Mouse (Mus musculus) A20 (cell line): ENCODE results near the gene Cela2a.

Source experiments
- DNase-seq: peaks from one replicate; pipeline ENCODE4 v3.0.0-alpha.2; 2011; ENCODE audit warnings: low read depth, low spot score

Gene Cela2a

DNA sequence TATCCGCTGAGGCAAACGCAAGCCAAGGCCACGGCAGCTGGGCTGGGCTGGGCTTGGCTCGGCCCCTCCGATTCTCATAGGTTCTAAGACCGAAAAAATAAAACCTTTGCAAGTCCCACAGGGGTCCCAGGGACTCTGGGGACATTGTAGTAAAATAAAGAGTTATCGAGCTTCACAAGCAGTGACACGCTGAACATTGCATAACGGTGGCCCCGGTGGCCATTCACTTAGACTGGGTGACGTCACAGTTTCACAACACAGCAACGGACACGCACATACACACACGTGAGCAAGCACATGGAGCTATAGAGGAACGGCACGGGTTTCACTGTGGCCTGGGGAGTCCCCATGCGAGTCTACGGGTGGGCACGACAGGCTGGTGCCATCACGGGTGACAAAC lies 32.5 kb upstream of the Cela2a start:
- no peak for DNase-seq

DNA sequence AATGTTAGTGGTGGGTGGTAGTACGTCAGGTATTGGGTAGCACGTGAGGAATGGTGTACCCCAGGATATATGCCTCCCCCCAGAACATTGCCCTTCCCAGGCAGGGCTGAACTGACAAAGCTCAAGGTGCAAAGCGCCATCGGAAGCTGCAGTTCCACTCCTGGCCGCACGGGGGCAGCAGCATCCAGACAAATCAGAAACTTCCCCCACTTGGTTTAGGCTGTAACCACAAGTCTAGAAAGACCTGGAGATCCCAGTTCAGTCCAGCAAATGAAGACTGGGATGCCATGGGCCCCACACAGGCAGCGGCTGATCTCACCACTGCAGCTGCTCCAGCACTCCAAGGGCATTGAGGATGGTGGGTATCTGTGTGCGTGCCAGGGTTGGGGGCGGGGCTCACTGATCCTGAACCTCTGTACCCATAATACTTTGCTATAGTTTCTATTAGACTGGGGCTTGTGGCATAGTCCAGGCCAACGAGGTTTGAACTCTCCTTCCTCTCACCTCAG lies 31.5 kb upstream of the Cela2a start:
- peak; percentile 63 for DNase-seq

DNA sequence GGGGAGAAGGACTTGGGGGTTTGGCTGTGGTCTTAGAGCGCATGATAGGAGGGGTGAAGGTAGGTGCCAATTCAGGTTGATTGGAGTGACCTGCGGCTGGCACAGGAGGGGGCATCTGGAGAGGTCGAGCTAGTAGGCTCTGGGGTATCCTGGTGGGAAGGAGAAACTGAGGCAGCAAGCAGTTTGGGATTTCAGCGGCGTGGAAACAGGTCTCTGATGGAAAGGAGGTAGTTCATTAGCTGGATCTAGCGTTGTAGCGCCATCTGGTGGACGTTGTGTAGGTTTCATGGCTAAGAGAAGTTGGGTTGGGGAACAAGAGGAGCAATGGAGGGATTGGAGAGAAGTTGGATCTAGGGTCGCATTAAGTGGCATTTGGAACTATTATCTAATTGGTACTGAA lies 27.5 kb upstream of the Cela2a start:
- peak; percentile 47 for DNase-seq

DNA sequence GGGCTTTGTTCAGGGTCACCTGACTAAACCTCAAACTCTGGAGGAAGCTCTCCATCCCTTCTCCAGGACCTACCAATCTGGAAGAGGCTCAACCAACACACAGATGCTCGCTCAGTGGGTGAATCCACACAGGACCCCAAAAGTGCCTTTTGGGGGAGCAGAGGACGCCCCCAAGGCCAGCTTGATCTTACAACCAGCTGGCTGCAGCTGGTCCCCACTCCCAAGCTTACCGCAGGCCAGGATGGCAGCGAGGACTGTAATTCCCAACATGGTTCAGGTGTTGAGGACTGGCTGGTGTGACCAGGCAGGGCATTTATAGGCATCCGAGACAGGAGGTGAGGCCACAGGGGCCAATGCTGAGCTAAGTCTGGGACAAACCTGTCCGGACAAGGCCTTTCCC lies 20.0 kb upstream of the Cela2a start, which contains the start of gene Ctrc:
Gene Ctrc (minus strand): TSS at position 361 of the 400 bp plus-strand sequence.
- no peak for DNase-seq

DNA sequence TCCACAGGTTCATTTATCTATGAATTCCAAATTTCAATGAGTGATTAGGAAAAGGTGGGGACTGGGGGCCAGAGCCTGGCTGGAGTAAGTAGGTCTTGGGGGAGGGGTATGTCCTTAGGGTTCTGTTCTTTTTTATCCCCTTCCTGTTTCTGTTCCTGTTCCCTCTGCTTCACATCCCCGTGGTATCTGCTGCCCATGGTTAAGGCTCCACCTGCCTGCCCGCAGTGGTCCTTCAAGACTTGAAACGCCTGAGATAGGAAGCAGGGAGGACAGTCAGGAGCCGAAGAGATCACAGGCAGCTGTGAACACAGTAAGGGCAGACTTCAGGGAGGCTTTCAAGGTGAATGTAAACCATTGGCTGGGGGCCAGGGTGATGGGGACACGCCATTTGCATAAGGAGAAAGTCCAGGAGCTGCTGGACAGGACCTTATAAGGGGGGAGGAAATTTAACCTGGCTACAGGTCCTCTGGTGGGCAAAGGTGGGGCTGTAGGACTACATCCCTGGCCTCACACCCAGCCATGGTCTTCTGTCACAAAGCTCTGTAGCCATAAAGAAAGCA lies 8.7 kb upstream of the Cela2a start:
- no peak for DNase-seq

DNA sequence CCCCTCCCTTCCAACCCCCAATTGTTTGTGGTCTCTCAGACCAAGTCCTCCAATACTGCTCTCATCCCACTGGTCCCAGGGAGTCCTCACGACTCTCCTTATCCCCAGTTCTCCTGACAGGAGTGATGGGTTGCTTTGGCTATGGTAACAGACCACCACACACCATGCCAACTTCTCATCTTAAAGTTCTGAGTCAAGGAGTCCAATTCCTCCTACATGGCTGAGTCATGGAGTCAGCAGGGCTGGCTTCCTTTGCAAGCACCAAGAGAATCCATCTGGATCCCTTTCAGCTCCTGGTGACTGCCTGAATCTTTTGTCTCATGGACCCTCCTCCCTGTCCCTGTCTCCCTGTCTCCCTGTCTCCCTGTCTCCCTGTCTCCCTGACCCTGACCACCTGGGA lies 8.0 kb upstream of the Cela2a start:
- DNase-seq: no peak

DNA sequence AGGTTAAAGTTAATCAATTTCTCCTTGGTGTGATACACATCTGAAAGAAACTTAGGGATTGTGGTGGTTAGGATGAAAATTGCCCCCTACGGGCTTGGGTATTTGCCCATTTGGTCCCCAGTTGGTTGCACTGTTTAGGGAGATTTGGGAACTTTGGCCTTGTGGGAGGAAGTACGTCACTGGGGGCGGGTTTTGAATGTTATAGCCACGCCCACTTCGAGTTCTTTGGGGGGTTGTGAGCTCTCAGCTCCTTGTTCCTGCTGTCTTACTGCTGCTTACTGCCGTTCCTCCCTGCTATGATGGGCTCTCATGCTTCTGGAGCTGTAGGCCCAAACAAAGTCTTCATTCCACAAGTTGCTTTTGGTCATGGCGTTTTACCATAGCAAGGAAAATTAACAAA lies 5.4 kb upstream of the Cela2a start:
- no peak for DNase-seq

DNA sequence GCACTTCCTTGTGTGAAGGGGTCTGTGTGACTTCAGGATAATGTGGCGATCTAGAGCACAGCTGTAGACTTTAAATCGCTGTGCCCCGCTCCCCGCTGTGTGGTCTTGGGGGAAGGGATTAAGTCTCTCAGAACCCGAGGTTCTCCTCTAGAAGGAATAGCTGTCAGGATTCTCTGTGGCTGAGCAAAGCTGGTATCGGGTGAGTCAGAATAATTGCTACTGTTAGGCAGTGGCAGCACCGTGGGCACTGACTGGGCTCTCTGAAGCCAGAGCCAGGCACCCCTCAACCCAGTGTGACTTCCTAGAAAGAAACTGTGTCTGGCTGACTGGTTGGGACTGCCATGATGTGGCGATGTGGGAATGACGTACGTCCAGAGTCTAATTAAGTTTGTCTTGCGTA lies 4.4 kb upstream of the Cela2a start:
- no peak for DNase-seq

DNA sequence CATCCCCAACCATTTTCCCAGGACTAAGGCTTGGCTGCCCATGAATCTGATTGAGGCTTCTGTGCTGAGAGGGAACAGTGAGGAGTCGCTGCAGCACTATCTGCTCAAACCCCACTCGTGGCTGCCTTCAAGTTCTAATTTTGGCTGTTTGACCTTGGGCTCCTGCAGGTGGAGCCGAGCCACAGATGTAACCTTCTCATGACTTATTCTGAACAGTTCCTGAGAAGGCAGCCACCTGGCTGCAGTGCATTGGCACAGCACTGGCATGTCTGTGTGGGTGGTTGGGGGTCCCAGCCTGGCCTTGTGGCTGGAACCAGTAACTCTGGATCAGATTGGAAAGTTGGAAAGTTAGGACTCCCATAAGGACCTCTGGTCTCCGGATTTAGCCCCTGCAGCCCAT lies 2.2 kb upstream of the Cela2a start:
- DNase-seq: no peak

DNA sequence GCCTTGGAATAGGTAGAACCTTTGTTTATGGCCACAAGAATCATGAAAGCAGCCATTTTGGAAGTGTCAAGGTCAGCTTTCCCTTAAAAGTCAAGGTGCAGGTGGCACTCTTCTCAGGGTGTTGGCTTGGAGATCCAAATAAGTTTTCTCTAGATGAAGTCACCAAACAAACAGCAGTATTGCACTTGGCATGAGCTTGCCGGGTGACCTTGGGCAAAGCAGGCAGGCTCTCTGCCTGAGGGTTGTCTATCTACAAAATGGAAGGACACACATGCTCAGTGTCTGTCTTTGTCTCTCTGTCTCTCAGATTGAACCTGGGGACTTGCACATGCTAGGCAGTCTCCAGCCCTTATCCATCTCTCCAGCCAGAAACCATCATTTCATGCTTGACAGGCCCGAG lies 1.4 kb upstream of the Cela2a start:
- DNase-seq: no peak

DNA sequence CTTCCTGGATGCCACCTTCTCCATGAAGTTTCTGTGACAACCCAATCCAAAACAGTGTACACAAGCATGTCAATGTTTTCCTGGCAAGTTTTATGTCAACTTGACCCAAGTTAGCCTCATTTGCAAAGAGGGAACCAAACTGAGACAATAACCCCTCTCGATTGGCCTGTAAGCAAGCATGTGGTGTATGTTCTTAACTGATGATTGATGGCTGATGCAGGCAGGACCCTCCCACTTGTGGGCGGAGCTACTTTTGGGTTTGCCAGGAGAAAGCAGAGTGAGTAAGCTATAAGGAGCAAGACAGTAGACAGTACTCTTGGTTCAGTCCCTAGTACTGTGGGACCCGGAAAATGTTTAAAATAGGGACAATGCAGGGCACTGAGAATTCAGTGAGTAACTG lies 3.0 kb downstream of the Cela2a start:
- no peak for DNase-seq

DNA sequence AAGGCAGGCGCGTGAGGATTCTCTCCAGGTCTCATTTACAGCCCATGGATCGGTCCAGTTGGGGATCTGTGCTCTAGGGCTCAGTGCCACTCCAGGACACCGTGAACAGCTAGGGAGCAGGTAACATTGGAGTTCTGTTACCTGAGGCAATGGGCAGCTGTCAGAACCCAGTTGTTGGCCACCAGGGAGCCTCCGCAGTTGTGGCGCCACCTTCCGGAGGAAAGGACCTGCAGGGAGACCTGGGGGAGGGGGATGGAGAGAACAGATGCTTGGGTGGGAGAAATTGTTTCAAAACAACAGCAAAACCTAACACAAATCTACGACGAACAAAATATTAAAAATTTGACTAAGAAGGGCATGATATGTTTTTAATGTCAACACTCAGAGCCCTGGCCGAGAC lies 3.9 kb downstream of the Cela2a start:
- DNase-seq: no peak

DNA sequence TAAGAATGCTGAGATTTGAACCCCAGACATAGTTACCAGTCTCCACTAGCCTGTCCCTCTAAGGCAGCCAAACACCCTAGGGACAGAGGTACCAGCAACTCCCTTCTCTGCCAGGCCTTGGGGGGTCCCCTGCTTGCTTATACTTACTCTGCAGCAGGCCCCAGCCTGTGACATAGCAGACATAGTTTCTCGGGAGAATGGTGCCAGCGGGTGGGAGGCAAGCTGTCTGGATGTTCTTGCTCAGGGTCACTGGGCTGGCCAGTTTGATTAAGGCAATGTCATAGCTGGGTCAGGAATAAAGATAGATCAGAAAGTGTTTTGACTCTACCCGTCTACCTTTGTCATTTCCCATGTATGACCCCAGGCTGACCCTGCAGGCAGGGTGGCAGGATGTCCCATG lies 4.8 kb downstream of the Cela2a start:
- no peak for DNase-seq

DNA sequence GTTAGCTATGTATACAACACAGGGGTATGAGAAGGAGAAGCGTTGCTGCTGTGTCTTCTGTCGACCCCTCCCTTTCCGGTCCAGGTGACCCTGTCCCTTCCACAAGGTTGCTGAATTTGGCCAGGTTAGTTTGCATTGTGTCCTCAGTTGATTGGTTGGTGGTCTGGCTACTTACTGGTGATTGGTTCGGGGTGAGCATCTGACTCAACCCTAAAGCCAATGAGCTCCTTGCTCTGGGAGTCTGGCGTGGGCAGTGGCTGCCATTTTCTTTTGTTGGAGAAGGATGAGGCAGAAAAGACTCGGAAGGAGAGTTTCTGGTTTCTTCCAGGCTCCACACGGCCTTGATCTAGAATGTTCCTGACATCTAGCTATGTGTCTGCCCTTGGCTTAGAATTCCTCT lies 6.6 kb downstream of the Cela2a start:
- no peak for DNase-seq

DNA sequence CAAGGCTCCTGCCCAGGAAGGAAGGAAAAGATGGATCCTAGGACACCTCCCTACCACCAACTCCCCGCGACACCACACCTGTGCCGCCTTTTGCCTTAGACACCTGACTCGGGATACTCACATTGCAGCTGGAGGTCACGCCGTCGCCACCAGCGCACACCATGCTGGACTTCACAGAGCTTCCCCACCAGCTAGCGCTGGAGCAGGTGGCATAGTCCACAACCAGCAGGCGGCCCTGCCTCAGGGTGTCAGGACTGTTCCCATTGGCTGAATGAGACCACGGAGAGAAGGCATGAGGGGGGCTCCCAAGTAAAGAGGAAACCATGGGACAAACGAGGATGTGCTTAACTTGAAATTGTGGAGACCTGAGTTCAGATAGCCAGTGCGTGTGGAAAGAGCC lies 7.1 kb downstream of the Cela2a start:
- DNase-seq: no peak

DNA sequence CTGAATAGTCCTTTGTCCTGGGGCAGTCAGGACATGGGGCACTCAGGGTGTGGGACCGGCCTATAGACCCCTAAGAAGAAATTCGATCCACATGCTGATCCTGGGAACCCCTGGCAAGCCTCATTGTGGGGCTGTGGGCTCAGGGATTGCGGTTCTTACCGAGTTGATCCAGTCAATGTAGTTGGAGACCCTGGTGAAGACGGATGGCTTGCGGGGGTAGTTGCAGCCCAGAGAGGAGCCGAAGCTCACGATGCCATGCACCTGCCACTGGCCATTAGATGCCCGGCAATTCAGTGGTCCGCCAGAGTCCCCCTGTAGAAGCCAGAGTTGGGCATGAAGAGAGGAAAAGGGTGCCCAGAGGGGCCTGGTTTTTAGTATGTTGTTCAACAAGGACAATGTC lies 8.3 kb downstream of the Cela2a start:
- no peak for DNase-seq

DNA sequence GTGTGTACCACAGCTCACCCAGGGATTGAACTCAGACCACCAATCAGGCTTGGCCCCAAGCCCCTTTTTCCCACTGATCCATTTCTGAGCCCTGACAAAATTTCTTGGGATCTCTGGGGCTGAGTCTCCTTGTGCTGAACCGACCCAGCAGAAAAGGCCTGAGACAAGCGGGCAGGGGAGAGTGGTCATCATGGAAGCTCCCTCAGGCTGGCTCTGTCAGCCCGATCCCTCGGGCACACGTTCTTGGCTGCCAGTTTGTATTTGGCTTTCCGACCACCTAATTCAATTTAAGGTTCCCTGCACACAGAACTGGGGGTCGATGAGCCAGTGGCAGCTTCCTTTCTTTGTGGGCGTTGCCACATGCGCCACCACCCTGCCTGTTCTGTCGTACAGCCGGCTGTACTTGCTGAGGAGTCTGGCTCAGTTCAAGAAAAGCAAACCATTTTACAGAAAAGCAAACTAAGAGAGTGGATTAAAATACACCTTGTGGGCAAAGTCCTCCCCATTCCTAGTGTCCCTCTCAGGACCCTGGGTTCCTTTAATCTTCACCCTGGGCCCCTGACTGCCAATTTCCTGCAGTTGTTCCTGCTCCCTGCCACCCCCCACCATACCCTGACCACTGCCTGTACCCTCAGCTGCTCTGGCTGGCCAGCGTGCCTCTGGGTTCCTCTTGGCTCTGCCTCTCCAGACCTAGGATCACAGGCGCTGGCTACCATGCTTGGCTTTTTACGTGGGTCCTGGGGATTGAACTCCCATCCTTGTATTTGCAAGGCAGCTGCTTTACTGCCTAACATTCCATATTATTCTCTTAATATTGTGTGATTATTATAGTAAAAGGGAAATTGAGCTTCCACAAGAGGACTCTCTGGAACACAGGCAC lies 8.9 kb downstream of the Cela2a start:
- DNase-seq: no peak

DNA sequence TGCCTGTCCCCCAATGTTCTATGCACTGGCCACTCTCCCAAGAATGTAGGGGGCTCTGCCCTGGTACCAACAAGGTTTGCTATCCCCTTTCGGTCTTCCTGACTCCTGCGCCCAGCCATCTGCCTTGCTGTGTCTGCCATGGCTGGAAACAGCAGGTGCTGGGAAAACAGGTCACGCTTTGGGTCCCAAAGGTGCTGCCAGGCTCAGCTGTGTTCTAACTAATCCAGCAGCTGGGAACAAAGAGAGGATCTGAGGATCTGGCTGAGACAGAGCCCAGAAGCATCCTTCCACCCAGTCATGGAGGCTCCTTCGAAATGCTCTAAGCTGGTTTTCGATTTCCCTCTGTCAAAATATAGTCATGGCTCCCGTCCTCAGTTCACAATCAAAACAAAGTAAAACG lies 9.7 kb downstream of the Cela2a start:
- DNase-seq: no peak

DNA sequence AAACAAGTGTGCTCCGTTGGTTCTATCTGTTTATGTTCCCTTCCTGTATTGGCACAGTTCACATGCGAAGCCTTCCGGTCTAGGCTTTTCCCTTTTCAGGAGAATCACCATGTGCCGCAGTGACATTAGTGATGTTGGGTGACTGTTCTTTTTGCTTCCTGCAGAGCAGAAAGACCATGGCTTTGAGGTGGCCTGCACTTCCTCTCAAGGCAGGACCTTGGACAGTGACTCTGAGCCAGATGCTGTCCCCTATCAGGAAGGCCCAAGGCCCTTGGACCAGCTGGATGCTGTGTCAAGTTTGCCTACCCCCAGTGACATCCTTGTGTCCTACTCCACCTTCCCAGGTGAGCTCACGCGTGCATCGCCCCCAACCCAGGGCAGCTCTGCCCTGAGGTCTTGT lies 14.6 kb downstream of the Cela2a start:
- DNase-seq: no peak

DNA sequence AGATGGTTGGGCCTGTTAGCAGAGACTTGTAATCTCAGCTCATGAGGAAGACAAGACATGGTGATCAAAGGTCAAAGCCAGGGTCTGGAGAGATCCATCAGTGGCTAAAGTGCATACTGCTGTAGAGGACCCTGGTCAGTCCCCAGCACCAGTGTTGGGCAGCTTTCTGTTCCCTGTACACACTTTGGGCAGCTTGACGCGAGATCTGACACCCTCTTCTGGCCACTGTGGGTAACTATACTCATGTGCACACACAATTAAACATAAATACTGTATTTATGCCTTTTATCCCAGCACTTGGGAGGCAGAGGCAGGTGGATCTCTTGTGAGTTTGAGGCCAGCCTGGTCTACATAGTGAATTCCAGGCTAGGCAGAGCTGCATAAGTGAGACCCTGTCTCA lies 15.0 kb downstream of the Cela2a start:
- no peak for DNase-seq

DNA sequence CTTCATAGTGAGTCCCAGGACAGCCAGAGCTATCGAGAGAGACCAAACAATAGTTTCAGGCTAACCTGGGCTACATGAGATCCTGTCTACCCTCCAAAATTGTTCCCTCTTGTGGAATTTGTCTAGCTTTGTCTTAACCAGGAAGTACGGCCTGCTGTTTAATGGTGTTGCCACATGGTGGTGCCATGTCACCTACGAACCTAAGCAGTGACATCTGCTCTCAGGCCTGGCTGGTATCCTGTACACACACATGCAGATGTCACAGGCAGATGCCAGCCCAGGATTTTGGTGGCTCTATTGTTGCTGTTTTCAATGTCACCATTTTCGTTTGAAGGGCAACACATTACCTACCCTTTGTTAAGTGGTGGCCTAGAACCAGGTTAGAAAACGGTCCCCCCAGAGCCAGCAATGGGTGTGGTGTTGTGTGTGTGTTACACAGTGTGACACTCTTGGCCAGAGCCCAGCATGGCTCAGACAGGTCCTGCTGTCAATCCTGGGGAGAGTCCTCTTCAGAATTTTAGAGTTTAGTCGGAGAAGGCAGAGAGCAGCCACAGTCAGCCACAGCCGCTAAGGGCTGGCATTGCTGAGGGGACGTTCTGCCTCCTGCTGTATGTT lies 16.0 kb downstream of the Cela2a start:
- peak; percentile 64 for DNase-seq

DNA sequence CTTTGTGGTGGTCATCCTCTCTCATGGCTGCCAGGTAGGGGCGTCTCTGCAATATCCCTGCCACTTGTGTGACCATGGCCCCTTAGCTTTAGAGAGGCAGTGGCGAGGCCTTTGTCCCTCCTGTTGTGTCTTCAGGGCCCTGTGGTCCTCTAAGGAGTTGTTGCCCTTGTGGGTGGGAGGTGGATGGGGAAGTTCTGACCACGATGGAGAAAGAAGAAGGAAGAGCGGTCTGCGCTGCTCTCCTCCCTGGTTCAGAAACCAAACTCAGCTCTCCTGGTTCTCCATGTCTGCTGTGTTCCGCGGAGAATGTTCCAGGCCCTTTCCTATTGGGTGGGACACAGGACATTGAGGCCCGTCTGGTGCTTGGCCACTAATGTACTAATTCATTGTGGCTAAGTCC lies 20.1 kb downstream of the Cela2a start:
- no peak for DNase-seq

DNA sequence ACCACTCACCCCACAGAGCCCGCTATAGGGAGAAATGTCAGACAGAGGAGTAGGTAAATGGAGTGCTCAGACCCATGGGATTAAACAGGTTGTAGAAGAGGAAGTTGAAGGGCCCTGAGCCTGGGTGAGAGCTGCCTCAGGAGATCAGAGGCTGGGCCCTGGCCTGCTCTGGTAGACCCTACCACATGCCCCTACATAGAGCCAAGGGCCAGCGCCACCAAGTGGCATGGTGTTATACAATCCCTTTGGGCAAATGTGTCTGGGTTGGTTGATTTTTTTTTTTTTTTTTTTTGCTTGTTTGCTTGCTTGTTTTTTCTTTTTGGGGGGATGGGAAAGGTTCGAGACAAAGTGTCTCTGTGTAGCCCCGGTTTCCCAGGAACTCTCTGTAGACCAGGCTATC lies 21.9 kb downstream of the Cela2a start:
- DNase-seq: peak; percentile 55
